Mouse (Mus musculus) liver, embryonic 14.5 days (tissue): Measurements from ENCODE around the gene Clps.

Source experiments
- CTCF ChIP-seq: IDR thresholded peaks from 2 replicates; pipeline ENCODE4 v1.5.1; 2016; ENCODE audit warnings: antibody characterized with exemption, low read depth, control low read depth
- EP300 ChIP-seq: IDR thresholded peaks from 2 replicates; pipeline ENCODE4 v1.6.1; 2016; ENCODE audit warnings: antibody characterized with exemption, low read depth

GRCm38 (mm10) chr17:28524831-28525430 is 35.6 kb downstream of the Clps start:
- TF ChIP-seq CTCF = no peak
- no peak for TF ChIP-seq EP300
